9 mouse cellular contexts compared by ENCODE assay signal in genomic region chr7:116038024-116038423, GRCm38 (mm10). TPM values are rescaled to one million over a fixed set of nuclear protein-coding genes. Genes with fewer than 3 reads are reported as not detected.
DNase-seq lines count a peak whose midpoint lies in the region; ATAC-seq and TF ChIP-seq lines count a peak whose summit lies in the region.
"Had no signal": no experiment of that assay in that cellular context is flagged by ENCODE, and none has a peak within 500 bp of the region (broad histone marks: within the 10 kb centered on the region; RNA-seq: fewer than 3 reads in every experiment).

No protein-coding gene starts in this region.

- H3K9me3 ChIP-seq in liver, embryonic 11.5 days (ENCODE audit: control insufficient read depth, low read length): no peaks in the 10 kb centered on the region
- no peaks in the 10 kb centered on the region for H3K9me3 ChIP-seq in stomach, embryonic 15.5 days

- intact Hi-C loops in left cerebral cortex, postnatal 36 days (cut with DNase I): loop anchor here (5.0 kb wide), 1 partner anchor 671 kb away; no protein-coding TSS in a partner anchor

- TF ChIP-seq CTCF in layer of hippocampus, adult 2 months (conservative IDR thresholded peaks at IDR 0.05): no peak

- WGBS in liver, embryonic 11.5 days: 2% methylated on average over 13 of the region's 13 CpGs
- 7% methylated on average over 13 of the region's 13 CpGs for WGBS in stomach, embryonic 15.5 days

- peaks cover 69% of the 10 kb centered on the region for H3K27me3 ChIP-seq in liver, embryonic 11.5 days (replicated peaks; ENCODE audit: control insufficient read depth, insufficient read depth, low read length)
- H3K27me3 ChIP-seq in stomach, embryonic 15.5 days (replicated peaks): peaks cover 34% of the 10 kb centered on the region

- H3K27ac ChIP-seq in layer of hippocampus, adult 2 months: no peak overlapping the region; the same call in 1 of the 2 replicates
- H3K27ac ChIP-seq in liver, embryonic 11.5 days (ENCODE audit: low read depth, low read length): no peak overlapping the region
- H3K27ac ChIP-seq in stomach, embryonic 15.5 days: no peak overlapping the region

- H3K4me2 ChIP-seq in liver, embryonic 11.5 days: peak overlapping the region; percentile 87
- H3K4me2 ChIP-seq in stomach, embryonic 15.5 days: peak overlapping the region; percentile 97

- ATAC-seq in liver, embryonic 11.5 days (replicated peaks; ENCODE audit: low FRiP score): no peak
- ATAC-seq in stomach, embryonic 15.5 days (ENCODE audit: insufficient read depth, low FRiP score, low read depth): no peak
- no peak for ATAC-seq in frontal cortex, adult (ENCODE audit: low TSS enrichment)

- DNase-seq in layer of hippocampus, adult 2 months (ENCODE audit: low spot score in 2 of 2): no peak
- no peak for DNase-seq in layer of hippocampus, postnatal 25 days (ENCODE audit: extremely low spot score in 1 of 2, low spot score in 1 of 2)
- DNase-seq in forelimb bud, embryonic 11.5 days (ENCODE audit: low read depth, low spot score): peak; percentile 26
- DNase-seq in liver, embryonic 11.5 days (ENCODE audit: low spot score): peak; percentile 32
- no peak for DNase-seq in left cerebral cortex, postnatal 36 days (ENCODE audit: low spot score in 2 of 2)
- DNase-seq in MN1 (ENCODE audit: low spot score): no peak
- DNase-seq: cerebellum, adult 8-10 months had no signal

- H3K4me1 ChIP-seq in liver, embryonic 11.5 days (replicated peaks; ENCODE audit: control insufficient read depth, insufficient read depth, low read length): peaks cover 15% of the 10 kb centered on the region
- H3K4me1 ChIP-seq in stomach, embryonic 15.5 days: peaks cover 17% of the 10 kb centered on the region

- H3K9ac ChIP-seq in liver, embryonic 11.5 days (ENCODE audit: low read depth, low read length): no peak overlapping the region
- H3K9ac ChIP-seq in stomach, embryonic 15.5 days: no peak overlapping the region

- no peaks in the 10 kb centered on the region for H3K36me3 ChIP-seq in liver, embryonic 11.5 days (ENCODE audit: control insufficient read depth, insufficient read depth, low read length)
- H3K36me3 ChIP-seq in stomach, embryonic 15.5 days: no peaks in the 10 kb centered on the region

- peak overlapping the region; percentile 59 for H3K4me3 ChIP-seq in layer of hippocampus, adult 2 months
- peak overlapping the region; percentile 10; the same call in 1 of the 2 replicates for H3K4me3 ChIP-seq in liver, embryonic 11.5 days (ENCODE audit: low read depth, low read length)
- H3K4me3 ChIP-seq in stomach, embryonic 15.5 days (replicated peaks): peak overlapping the region; percentile 21; the same call in 1 of the 2 replicates

RNA-seq across cellular contexts. Expression of gene Sox6, which starts 0.6 kb away (rescaled TPM):
- 10 to 100 TPM; 24.3 to 31.0 TPM for total RNA-seq in layer of hippocampus, adult 2 months (2021)
- total RNA-seq in layer of hippocampus, postnatal 25 days (2021): 10 to 100 TPM; 23.8 to 32.4 TPM
- 37.0 and 37.1 TPM in 2 replicates for polyA plus RNA-seq in liver, embryonic 11.5 days (2014; fragmentation: Nextera tagmentation; extraction: Ambion mirVana)
- polyA plus RNA-seq in stomach, embryonic 15.5 days (2015; fragmentation: Nextera tagmentation; extraction: Ambion mirVana): 36.3 and 42.4 TPM in 2 replicates
- total RNA-seq in left cerebral cortex, postnatal 36 days (2021): 10 to 100 TPM; 25.8 to 32.7 TPM

RNA-seq across cellular contexts. Expression of gene 1110004F10Rik, which starts 1.2 kb away (rescaled TPM):
- total RNA-seq in layer of hippocampus, adult 2 months (2021): 100 to 1,000 TPM; 101 to 106 TPM
- 100 to 1,000 TPM; 106 to 108 TPM for total RNA-seq in layer of hippocampus, postnatal 25 days (2021)
- 247 and 252 TPM in 2 replicates for polyA plus RNA-seq in liver, embryonic 11.5 days (2014; fragmentation: Nextera tagmentation; extraction: Ambion mirVana)
- 226 and 230 TPM in 2 replicates for polyA plus RNA-seq in stomach, embryonic 15.5 days (2015; fragmentation: Nextera tagmentation; extraction: Ambion mirVana)
- 100 to 1,000 TPM in 1 of 2 experiments, 10 to 100 TPM in 1; 94.8 to 103 TPM for total RNA-seq in left cerebral cortex, postnatal 36 days (2021)

RNA-seq across cellular contexts. Expression of gene Gm4353, which starts 46.4 kb away (rescaled TPM):
- total RNA-seq in layer of hippocampus, adult 2 months (2021): 1 to 10 TPM; 3.3 to 4.7 TPM
- 1 to 10 TPM; 2.3 to 2.4 TPM for total RNA-seq in layer of hippocampus, postnatal 25 days (2021)
- 0.78 and 0.93 TPM in 2 replicates for polyA plus RNA-seq in liver, embryonic 11.5 days (2014; fragmentation: Nextera tagmentation; extraction: Ambion mirVana)
- 0.46 and 3.0 TPM in 2 replicates for polyA plus RNA-seq in stomach, embryonic 15.5 days (2015; fragmentation: Nextera tagmentation; extraction: Ambion mirVana)
- 1 to 10 TPM; 2.6 to 4.7 TPM for total RNA-seq in left cerebral cortex, postnatal 36 days (2021)

Comparison
In these comparisons a context has a peak if more than half of its experiments do, and no peak if none do; other contexts are left out.
1. DNase-seq: peak in forelimb bud, embryonic 11.5 days (single experiment) and liver, embryonic 11.5 days (single experiment); none in layer of hippocampus, adult 2 months (0 of 2), layer of hippocampus, postnatal 25 days (0 of 2), left cerebral cortex, postnatal 36 days (0 of 2) and MN1 (single experiment).
2. Peak in every context shown above with its lines, with median percentiles within 50 percentile points of each other: H3K4me3 ChIP-seq.